Mouse (Mus musculus) embryonic fibroblast, embryonic 13.5 days (primary cell): ENCODE data around the gene Spsb1.

ENCODE experiments used
- CTCF ChIP-seq: IDR thresholded peaks from 2 replicates; pipeline ENCODE4 v1.5.1; 2011; ENCODE audit warnings: mild to moderate bottlenecking, control low read depth, low read length, moderate library complexity, borderline replicate concordance; ENCODE audit not compliant: insufficient read depth
- POLR2A ChIP-seq: IDR thresholded peaks from 2 replicates; pipeline ENCODE4 v1.6.1; 2011; ENCODE audit warnings: low read depth, mild to moderate bottlenecking, control low read depth, low read length, moderate library complexity

- TF ChIP-seq POLR2A (no peak), CTCF (no peak)
These were observed 41.1 kb upstream of the Spsb1 start for GRCm38 (mm10) chr4:149995911-149996310.
